Mouse (Mus musculus) liver, embryonic 15.5 days (tissue): ENCODE results near the gene Sez6l. TPM values are rescaled to one million over a fixed set of nuclear protein-coding genes. Genes with fewer than 3 reads are reported as not detected.

ENCODE experiments used
- ATAC-seq: fragments of 200-750 bp; cut with Nextera tagmentation; 2 replicates; pipeline ENCODE4 v1.8.0; 2017; ENCODE audit warnings: moderate number of reproducible peaks, mild to moderate bottlenecking, moderate library complexity; ENCODE audit not compliant: insufficient read depth
- H3K27ac ChIP-seq: fragments of 300-500 bp; sonication (generic); replicated peaks from 2 replicates; pipeline ENCODE4 v1.5.1; 2015; ENCODE audit warnings: mild to moderate bottlenecking, inconsistent platforms
- H3K27me3 ChIP-seq: fragments of 300-500 bp; sonication (generic); 2 replicates; pipeline ENCODE4 v1.6.1; 2015; ENCODE audit warnings: mild to moderate bottlenecking, inconsistent platforms
- H3K36me3 ChIP-seq: fragments of 300-500 bp; sonication (generic); replicated peaks from 2 replicates; pipeline ENCODE4 v1.6.1; 2015; ENCODE audit warnings: moderate library complexity, mild to moderate bottlenecking, inconsistent platforms
- H3K4me1 ChIP-seq: fragments of 300-500 bp; sonication (generic); replicated peaks from 2 replicates; pipeline ENCODE4 v1.6.1; 2015; ENCODE audit warnings: inconsistent platforms
- H3K4me2 ChIP-seq: fragments of 300-500 bp; sonication (generic); 2 replicates; pipeline ENCODE4 v1.6.1; 2015; ENCODE audit warnings: moderate library complexity, mild to moderate bottlenecking, inconsistent platforms
- H3K4me3 ChIP-seq: fragments of 300-500 bp; sonication (generic); replicated peaks from 2 replicates; pipeline ENCODE4 v1.5.1; 2015; ENCODE audit warnings: mild to moderate bottlenecking, inconsistent platforms
- H3K9ac ChIP-seq: fragments of 300-500 bp; sonication (generic); 2 replicates; pipeline ENCODE4 v1.6.1; 2015; ENCODE audit warnings: moderate library complexity, mild to moderate bottlenecking, inconsistent platforms
- H3K9me3 ChIP-seq: fragments of 300-500 bp; sonication (generic); replicated peaks from 2 replicates; pipeline ENCODE4 v1.6.1; 2016; ENCODE audit warnings: inconsistent platforms
- WGBS: fragments of 180-500 bp; shearing (Covaris S2); methylation state at CpG from one replicate; pipeline ENCODE4 v1.1.7; 2015; ENCODE audit warnings: mixed read lengths; ENCODE audit not compliant: insufficient replicate concordance; 5-methylcytosine and 5-hydroxymethylcytosine counted together
- polyA plus RNA-seq: library from polyadenylated mRNA; unstranded; fragments of >200 nt; fragmentation: Nextera tagmentation; extraction: Ambion mirVana; gene quantifications from 2 replicates; pipeline ENCODE4 v1.2.1, GENCODE M21; 2015

Sez6l gene
- polyA plus RNA-seq, 1 experiment from 2014 or later, result 0.07 TPM

DNA sequence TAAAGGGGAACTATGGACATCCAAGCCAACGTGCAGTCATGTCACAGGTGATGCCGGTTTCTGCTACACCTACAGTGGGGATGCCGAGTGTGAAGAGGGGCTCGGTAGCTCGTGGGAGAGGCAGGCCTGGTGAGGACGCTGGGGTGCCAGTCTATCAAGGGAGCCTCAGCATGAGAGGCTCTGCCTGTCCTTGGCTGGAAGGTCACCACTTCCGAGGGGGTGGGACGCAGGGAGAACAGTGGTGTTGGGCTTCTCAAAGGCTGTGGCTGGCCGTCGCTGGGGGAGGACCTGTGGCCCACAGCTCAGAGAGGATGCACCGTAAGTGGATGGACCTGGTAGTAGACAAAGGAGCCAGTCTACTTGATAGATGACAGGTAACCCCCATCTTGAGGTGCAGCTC lies 195.8 kb downstream of the Sez6l start:
- ATAC-seq, result no peak
- no peak overlapping the region for H3K4me2 ChIP-seq
- no peak overlapping the region for H3K27ac ChIP-seq
- 71% methylated on average over 11 of the region's 11 CpGs for WGBS
- H3K27me3 ChIP-seq, result no peaks in the 10 kb centered on the region
- 0 out of 2 replicates have a peak, but pooled peaks cover 9% of the 10 kb centered on the region for H3K36me3 ChIP-seq
- H3K9me3 ChIP-seq, result no peaks in the 10 kb centered on the region
- H3K4me3 ChIP-seq, result no peak overlapping the region
- no peak overlapping the region for H3K9ac ChIP-seq
- H3K4me1 ChIP-seq, result peaks cover 13% of the 10 kb centered on the region

DNA sequence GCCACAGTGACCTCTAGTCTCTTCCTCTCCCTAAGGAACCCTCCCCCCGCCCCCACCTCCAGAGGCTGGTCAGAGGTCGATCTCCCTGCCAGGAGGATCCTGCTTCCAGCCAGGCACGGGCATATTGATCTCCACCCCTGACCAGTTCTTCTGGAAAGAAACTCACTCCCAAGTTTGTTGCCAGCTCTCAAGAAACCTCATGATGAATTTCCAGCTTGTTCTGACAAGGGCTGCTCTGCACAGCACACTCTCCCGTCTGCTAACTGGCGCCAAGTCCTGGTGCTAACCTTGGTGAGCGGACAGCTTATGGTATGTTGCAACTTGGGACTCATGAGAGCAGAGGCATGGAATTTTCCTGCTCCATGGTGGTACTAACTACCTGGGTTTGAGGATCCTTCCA lies 198.3 kb downstream of the Sez6l start:
- no peak overlapping the region for H3K4me2 ChIP-seq
- no peaks in the 10 kb centered on the region for H3K27me3 ChIP-seq
- WGBS, result 66% methylated on average over 6 of the region's 6 CpGs
- H3K36me3 ChIP-seq, result peaks cover 24% of the 10 kb centered on the region
- H3K9ac ChIP-seq, result no peak overlapping the region
- H3K4me1 ChIP-seq, result no peaks in the 10 kb centered on the region
- H3K27ac ChIP-seq, result no peak overlapping the region
- ATAC-seq, result no peak
- no peak overlapping the region for H3K4me3 ChIP-seq
- no peaks in the 10 kb centered on the region for H3K9me3 ChIP-seq

DNA sequence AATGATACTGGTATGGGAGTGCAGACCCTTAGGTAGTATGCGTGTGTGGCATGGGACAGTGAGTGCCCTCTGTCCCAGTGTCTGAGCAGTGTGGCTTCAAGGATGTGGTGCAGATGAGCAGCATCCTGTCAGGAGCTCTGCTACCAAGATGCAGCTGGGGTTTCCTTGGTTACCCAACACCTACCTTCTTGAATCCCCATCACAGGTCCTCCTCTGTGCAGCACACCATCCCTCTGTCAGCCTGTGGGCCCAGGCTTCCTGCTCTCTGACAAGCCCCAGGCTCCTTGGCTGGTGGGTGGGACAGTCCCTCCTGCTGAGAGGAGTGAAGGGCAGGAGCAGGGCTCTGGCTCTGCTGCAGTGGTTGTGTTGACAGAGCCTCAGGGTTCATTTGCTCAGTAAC lies 199.6 kb downstream of the Sez6l start:
- no peak overlapping the region for H3K27ac ChIP-seq
- no peaks in the 10 kb centered on the region for H3K27me3 ChIP-seq
- no peak for ATAC-seq
- H3K4me3 ChIP-seq, result no peak overlapping the region
- no peak overlapping the region for H3K9ac ChIP-seq
- H3K4me1 ChIP-seq, result no peaks in the 10 kb centered on the region
- no peak overlapping the region for H3K4me2 ChIP-seq
- peaks cover 24% of the 10 kb centered on the region for H3K36me3 ChIP-seq
- H3K9me3 ChIP-seq, result no peaks in the 10 kb centered on the region
- WGBS, result 65% methylated on average over 1 of the region's 1 CpGs

DNA sequence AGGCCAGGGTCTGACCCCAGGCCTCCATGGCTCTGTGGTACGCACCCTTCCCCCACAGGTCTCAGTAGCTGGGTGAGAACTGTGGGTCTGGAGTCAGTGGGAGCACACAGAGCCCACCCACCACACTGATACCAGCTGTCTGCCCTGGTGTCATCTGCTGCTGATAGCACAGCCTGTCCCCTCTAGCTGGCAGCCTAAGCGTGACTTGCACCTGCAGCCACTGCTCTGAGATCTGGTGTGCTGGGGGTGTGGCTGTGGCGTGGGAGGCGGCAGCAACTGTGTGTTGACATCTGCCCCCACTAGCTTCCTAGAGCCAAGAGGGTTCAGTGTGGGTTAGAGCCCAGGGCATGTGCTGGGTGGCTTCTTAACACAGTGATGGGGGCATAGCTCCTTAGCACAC lies 200.9 kb downstream of the Sez6l start:
- Histone ChIP-seq H3K4me3 (no peak overlapping the region), H3K9ac (no peak overlapping the region), H3K9me3 (no peaks in the 10 kb centered on the region), H3K27me3 (no peaks in the 10 kb centered on the region), H3K4me1 (no peaks in the 10 kb centered on the region), H3K27ac (no peak overlapping the region), H3K4me2 (no peak overlapping the region), H3K36me3 (peaks cover 24% of the 10 kb centered on the region)
- WGBS, result 54% methylated on average over 4 of the region's 4 CpGs
- ATAC-seq, result 0 out of 2 replicates have a peak, but pooled peaks have one; percentile 18

DNA sequence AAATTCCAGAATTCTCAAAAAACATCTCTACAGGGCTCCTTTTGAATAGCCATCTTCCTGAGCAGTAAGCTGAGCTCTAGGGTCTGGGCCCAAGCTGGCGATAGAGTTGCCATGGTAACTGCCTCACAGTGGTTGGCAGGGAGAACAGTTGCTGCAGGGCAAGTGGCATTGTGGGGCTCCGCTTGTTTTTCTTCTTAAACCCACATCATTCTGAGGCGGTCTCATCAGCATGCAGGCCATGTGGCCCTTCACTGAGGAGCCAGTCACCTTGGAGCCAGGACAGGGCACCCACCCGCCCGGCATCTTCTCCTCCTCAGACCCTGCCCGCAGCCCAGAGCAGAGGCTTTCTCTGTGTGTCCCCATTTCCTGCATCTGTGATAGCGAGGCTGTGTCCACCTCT lies 205.1 kb downstream of the Sez6l start:
- ATAC-seq, result no peak
- H3K4me2 ChIP-seq, result no peak overlapping the region
- H3K9ac ChIP-seq, result no peak overlapping the region
- no peaks in the 10 kb centered on the region for H3K27me3 ChIP-seq
- H3K4me3 ChIP-seq, result no peak overlapping the region
- no peak overlapping the region for H3K27ac ChIP-seq
- no peaks in the 10 kb centered on the region for H3K4me1 ChIP-seq
- 71% methylated on average over 7 of the region's 7 CpGs for WGBS
- H3K36me3 ChIP-seq, result peaks cover 32% of the 10 kb centered on the region
- no peaks in the 10 kb centered on the region for H3K9me3 ChIP-seq

DNA sequence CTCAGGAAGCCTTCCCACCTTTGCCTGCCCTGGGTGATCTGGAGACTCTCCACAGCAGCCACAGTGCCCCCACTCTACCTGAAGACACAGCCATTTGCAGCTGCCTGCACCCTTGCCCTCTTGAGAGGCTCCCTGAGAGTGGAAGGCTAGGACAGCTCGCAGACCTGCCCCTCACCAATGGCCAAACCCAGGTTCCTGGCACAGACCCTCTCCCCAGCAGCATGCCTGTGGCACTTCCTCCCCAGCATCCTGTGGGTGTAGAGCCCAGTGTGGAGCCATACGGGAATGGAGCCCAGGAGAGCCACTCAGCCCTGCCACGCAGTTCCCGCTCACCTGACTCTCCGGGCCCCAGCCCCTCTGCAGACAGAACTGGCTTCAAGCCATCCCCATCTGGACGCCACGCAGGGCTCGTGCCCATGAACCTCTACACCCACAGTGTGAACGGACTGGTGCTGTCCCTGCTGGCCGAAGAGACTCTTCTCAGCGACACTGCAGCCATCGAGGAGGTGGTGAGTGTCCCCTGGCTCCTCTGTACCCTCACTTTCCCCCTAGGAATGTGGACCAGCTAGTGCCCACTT lies 206.7 kb downstream of the Sez6l start:
- Histone ChIP-seq H3K9ac (no peak overlapping the region), H3K27me3 (no peaks in the 10 kb centered on the region), H3K4me3 (no peak overlapping the region), H3K27ac (no peak overlapping the region), H3K36me3 (peaks cover 30% of the 10 kb centered on the region), H3K9me3 (no peaks in the 10 kb centered on the region), H3K4me2 (no peak overlapping the region), H3K4me1 (no peaks in the 10 kb centered on the region)
- ATAC-seq, result no peak
- WGBS, result 78% methylated on average over 12 of the region's 12 CpGs

DNA sequence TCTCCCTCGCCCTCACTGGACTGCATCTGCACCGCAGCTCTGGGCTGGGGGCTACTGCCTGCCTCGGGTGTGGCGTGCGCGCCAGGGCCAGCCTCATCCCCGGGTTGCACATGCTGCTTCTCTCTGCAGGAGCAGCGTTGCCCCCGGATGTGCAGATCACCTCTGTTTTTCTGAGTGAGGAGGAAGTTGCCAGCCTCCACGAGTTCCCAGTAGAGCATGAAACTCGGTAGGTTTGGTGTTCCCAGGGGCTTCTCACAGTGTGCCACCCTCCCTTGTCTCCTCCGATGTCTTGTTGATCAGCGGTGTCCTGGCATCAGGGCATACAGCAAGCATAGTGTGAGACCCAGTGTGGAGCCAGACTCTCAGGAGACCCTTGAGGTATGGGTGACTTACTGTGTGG lies 207.7 kb downstream of the Sez6l start:
- H3K4me2 ChIP-seq, result no peak overlapping the region
- no peak overlapping the region for H3K9ac ChIP-seq
- no peaks in the 10 kb centered on the region for H3K9me3 ChIP-seq
- no peak overlapping the region for H3K4me3 ChIP-seq
- no peaks in the 10 kb centered on the region for H3K4me1 ChIP-seq
- 73% methylated on average over 13 of the region's 13 CpGs for WGBS
- H3K27me3 ChIP-seq, result no peaks in the 10 kb centered on the region
- H3K36me3 ChIP-seq, result peaks cover 29% of the 10 kb centered on the region
- no peak overlapping the region for H3K27ac ChIP-seq
- no peak for ATAC-seq

Other genes with a start within 250 kb of the Sez6l start
- gene Srrd, start 234.1 kb downstream of the Sez6l start, polyA plus RNA-seq, result 13.8 and 16.4 TPM in 2 replicates
- gene Hps4, start 234.1 kb downstream of the Sez6l start, polyA plus RNA-seq, result 10.9 and 13.7 TPM in 2 replicates
- 0.07 and 0.12 TPM in 2 replicates for gene Gm6583, start 221.2 kb downstream of the Sez6l start, polyA plus RNA-seq
- 0.14 and 0.24 TPM in 2 replicates for gene Asphd2, start 182.3 kb downstream of the Sez6l start, polyA plus RNA-seq
- not detected in 2 replicates for gene Gm6588, start 127.8 kb downstream of the Sez6l start, polyA plus RNA-seq